ENCODE assay signal across 21 mouse cellular contexts in the genomic region with DNA sequence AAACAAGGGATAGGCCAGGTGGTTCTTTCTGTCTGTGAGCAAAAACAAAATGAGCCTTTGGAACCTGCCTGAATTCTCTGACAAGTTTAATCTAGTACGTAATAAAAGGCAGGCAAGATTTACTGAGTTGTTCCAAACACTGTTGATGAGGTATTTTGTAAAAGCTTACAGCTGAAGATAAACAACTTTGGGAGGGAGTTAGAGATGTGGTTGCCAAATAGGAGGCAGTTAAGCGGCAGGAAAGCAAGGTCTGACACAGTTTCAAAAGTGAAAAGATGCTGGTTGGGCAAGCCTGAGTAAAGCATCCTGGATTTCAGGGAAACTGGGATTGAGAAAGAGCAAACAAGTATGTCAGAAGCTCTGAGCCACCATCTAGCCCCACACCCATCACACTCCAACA. TPM values are rescaled to one million over a fixed set of nuclear protein-coding genes. Genes with fewer than 3 reads are reported as not detected.
A peak's percentile ranks its signal among the peaks of the same experiment; 100 is the strongest.
DNase-seq lines count a peak whose midpoint lies in the region; ATAC-seq and TF ChIP-seq lines count a peak whose summit lies in the region.
"Had no signal": no experiment of that assay in that cellular context is flagged by ENCODE, and none has a peak within 500 bp of the region (broad histone marks: within the 10 kb centered on the region; RNA-seq: fewer than 3 reads in every experiment).

No protein-coding gene starts in this region.

- DNase-seq in lung, embryonic 14.5 days = peak; percentile 70
- no peak for DNase-seq in lung, adult 2 months
- DNase-seq in lung, postnatal 0 days (ENCODE audit: low spot score) = peak; percentile 83
- peak; percentile 34 for DNase-seq in lung, postnatal 25 days (ENCODE audit: low spot score)
- DNase-seq in cerebellum, postnatal 36 days = no peak
- no peak for DNase-seq in urinary bladder, adult 18-20 months (ENCODE audit: low spot score in 2 of 2)
- DNase-seq in limb, embryonic 10.5 days (ENCODE audit: low spot score) = no peak
- DNase-seq: adrenal gland, adult 2 months; adrenal gland, postnatal 10 days; adrenal gland, postnatal 25 days; cerebellum, adult 11 months; cerebellum, adult 18-20 months; cerebellum, adult 8-10 months; cerebellum, adult 9-11 months; cerebellum, postnatal 14 days had no signal

- no peak for TF ChIP-seq CTCF in lung, embryonic 14.5 days (IDR thresholded peaks at IDR 0.05; ENCODE audit: low read depth)
- TF ChIP-seq CTCF in lung, adult 2 months (IDR thresholded peaks at IDR 0.05; ENCODE audit: insufficient read depth, low read length) = no peak
- no peak for TF ChIP-seq CTCF in lung, postnatal 0 days (IDR thresholded peaks at IDR 0.05)

- no peaks in the 10 kb centered on the region for H3K36me3 ChIP-seq in lung, embryonic 14.5 days (ENCODE audit: insufficient read depth)
- no peaks in the 10 kb centered on the region for H3K36me3 ChIP-seq in lung, embryonic 16.5 days (ENCODE audit: control insufficient read depth, insufficient read depth, low read length)
- H3K36me3 ChIP-seq in lung, postnatal 0 days (ENCODE audit: insufficient read depth, low read length) = no peaks in the 10 kb centered on the region
- no peaks in the 10 kb centered on the region for H3K36me3 ChIP-seq in limb, embryonic 10.5 days
- H3K36me3 ChIP-seq: embryonic facial prominence, embryonic 10.5 days; embryonic facial prominence, embryonic 12.5 days; forebrain, embryonic 15.5 days had no signal

- no peak overlapping the region for H3K9ac ChIP-seq in lung, embryonic 14.5 days
- no peak overlapping the region for H3K9ac ChIP-seq in lung, embryonic 16.5 days (ENCODE audit: low read length)
- H3K9ac ChIP-seq in lung, postnatal 0 days (replicated peaks; ENCODE audit: low read depth) = no peak overlapping the region
- H3K9ac ChIP-seq: embryonic facial prominence, embryonic 12.5 days; forebrain, embryonic 13.5 days; forebrain, embryonic 15.5 days had no signal

- peak; percentile 69 for TF ChIP-seq EP300 in lung, postnatal 0 days (IDR thresholded peaks at IDR 0.05)

- H3K4me2 ChIP-seq in lung, embryonic 14.5 days = no peak overlapping the region
- H3K4me2 ChIP-seq in lung, embryonic 16.5 days (ENCODE audit: low read depth, low read length) = no peak overlapping the region
- no peak overlapping the region for H3K4me2 ChIP-seq in lung, postnatal 0 days (replicated peaks; ENCODE audit: low read depth, low read length)
- H3K4me2 ChIP-seq: embryonic facial prominence, embryonic 12.5 days; forebrain, embryonic 13.5 days; forebrain, embryonic 15.5 days had no signal

- ATAC-seq in lung, embryonic 14.5 days (ENCODE audit: insufficient read depth) = peak; percentile 65; the same call in 1 of the 2 replicates
- peak; percentile 74 for ATAC-seq in lung, embryonic 16.5 days (ENCODE audit: low read depth)
- peak; percentile 73 for ATAC-seq in lung, postnatal 0 days
- ATAC-seq: forebrain, embryonic 13.5 days; forebrain, embryonic 15.5 days had no signal

- no peak overlapping the region for H3K27ac ChIP-seq in lung, embryonic 14.5 days (ENCODE audit: low read depth)
- H3K27ac ChIP-seq in lung, embryonic 16.5 days (ENCODE audit: low read length) = no peak overlapping the region
- H3K27ac ChIP-seq in lung, postnatal 0 days (ENCODE audit: low read length) = no peak overlapping the region
- H3K27ac ChIP-seq in limb, embryonic 10.5 days = no peak overlapping the region
- H3K27ac ChIP-seq: embryonic facial prominence, embryonic 10.5 days; embryonic facial prominence, embryonic 12.5 days; forebrain, embryonic 13.5 days; forebrain, embryonic 15.5 days had no signal

- H3K9me3 ChIP-seq in lung, embryonic 14.5 days (ENCODE audit: low read depth, low read length) = no peaks in the 10 kb centered on the region
- no peaks in the 10 kb centered on the region for H3K9me3 ChIP-seq in lung, embryonic 16.5 days (ENCODE audit: control insufficient read depth, low read length)
- H3K9me3 ChIP-seq in lung, postnatal 0 days (ENCODE audit: low read length) = no peaks in the 10 kb centered on the region
- H3K9me3 ChIP-seq in limb, embryonic 10.5 days (replicated peaks) = no peaks in the 10 kb centered on the region
- H3K9me3 ChIP-seq: embryonic facial prominence, embryonic 10.5 days; embryonic facial prominence, embryonic 12.5 days; forebrain, embryonic 13.5 days; forebrain, embryonic 15.5 days had no signal

- no peaks in the 10 kb centered on the region for H3K27me3 ChIP-seq in lung, embryonic 14.5 days (ENCODE audit: insufficient read depth, low read length)
- no peaks in the 10 kb centered on the region for H3K27me3 ChIP-seq in lung, embryonic 16.5 days (ENCODE audit: control insufficient read depth, insufficient read depth, low read depth, low read length)
- no peaks in the 10 kb centered on the region for H3K27me3 ChIP-seq in lung, postnatal 0 days (replicated peaks; ENCODE audit: insufficient read depth, low read length)
- H3K27me3 ChIP-seq in limb, embryonic 10.5 days (ENCODE audit: low read depth, poor library complexity, severe bottlenecking) = no peaks in the 10 kb centered on the region
- H3K27me3 ChIP-seq: embryonic facial prominence, embryonic 12.5 days; forebrain, embryonic 13.5 days; forebrain, embryonic 15.5 days had no signal

- no peaks in the 10 kb centered on the region for H3K4me1 ChIP-seq in lung, embryonic 14.5 days (ENCODE audit: insufficient read depth)
- H3K4me1 ChIP-seq in lung, adult 2 months (ENCODE audit: control insufficient read depth, insufficient read depth, low read length) = peaks cover 2% of the 10 kb centered on the region; the same call in 1 of the 2 replicates
- no peaks in the 10 kb centered on the region for H3K4me1 ChIP-seq in lung, embryonic 16.5 days (replicated peaks; ENCODE audit: control insufficient read depth, insufficient read depth, low read length)
- H3K4me1 ChIP-seq in lung, postnatal 0 days (ENCODE audit: insufficient read depth, low read depth, low read length) = no peaks in the 10 kb centered on the region
- no peaks in the 10 kb centered on the region for H3K4me1 ChIP-seq in limb, embryonic 10.5 days
- H3K4me1 ChIP-seq: embryonic facial prominence, embryonic 10.5 days; embryonic facial prominence, embryonic 12.5 days; forebrain, embryonic 13.5 days; forebrain, embryonic 15.5 days had no signal

- TF ChIP-seq POLR2A in lung, adult 2 months (IDR thresholded peaks at IDR 0.05; ENCODE audit: borderline replicate concordance, extremely low read depth, low read depth, low read length) = no peak

- H3K4me3 ChIP-seq in lung, embryonic 14.5 days (ENCODE audit: low read depth, low read length) = no peak overlapping the region
- H3K4me3 ChIP-seq in lung, adult 2 months (replicated peaks; ENCODE audit: extremely low read depth, low read depth, low read length) = no peak overlapping the region
- no peak overlapping the region for H3K4me3 ChIP-seq in lung, embryonic 16.5 days (ENCODE audit: low read length)
- no peak overlapping the region for H3K4me3 ChIP-seq in lung, postnatal 0 days (ENCODE audit: low read depth, low read length)
- H3K4me3 ChIP-seq in limb, embryonic 10.5 days = no peak overlapping the region
- H3K4me3 ChIP-seq: embryonic facial prominence, embryonic 10.5 days; embryonic facial prominence, embryonic 12.5 days; forebrain, embryonic 13.5 days; forebrain, embryonic 15.5 days had no signal

- WGBS in lung, embryonic 14.5 days = 33% methylated on average over 2 of the region's 2 CpGs
- WGBS in lung, adult 2 months = 48% methylated on average over 2 of the region's 2 CpGs
- whole genome bisulfite sequencing in lung, embryonic 16.5 days = 46% methylated on average over 2 of the region's 2 CpGs
- 50% methylated on average over 2 of the region's 2 CpGs for WGBS in lung, postnatal 0 days
- WGBS in limb, embryonic 10.5 days = 70% methylated on average over 2 of the region's 2 CpGs

RNA-seq across cellular contexts. Expression of gene Astn2, which starts 59.8 kb away (rescaled TPM):
- polyA plus RNA-seq in lung, embryonic 14.5 days (2014; fragmentation: Nextera tagmentation; extraction: Ambion mirVana) = 1.1 and 1.2 TPM in 2 replicates
- polyA plus RNA-seq in lung, adult 2 months (2012; rRNA removed) = 9.0 and 10.7 TPM in 2 replicates
- polyA plus RNA-seq in lung, embryonic 16.5 days (2015; fragmentation: Nextera tagmentation; extraction: Ambion mirVana) = 0.08 and 0.36 TPM in 2 replicates
- 0.67 and 0.69 TPM in 2 replicates for polyA plus RNA-seq in lung, postnatal 0 days (2015; fragmentation: Nextera tagmentation; extraction: Ambion mirVana)
- 0.29 and 0.66 TPM in 2 replicates for polyA plus RNA-seq in limb, embryonic 10.5 days (2016; fragmentation: Nextera tagmentation; extraction: Ambion mirVana)
- polyA plus RNA-seq: C2C12 had no signal

Comparison
In these comparisons a context has a peak if more than half of its experiments do, and no peak if none do; other contexts are left out.
1. DNase-seq: peak in lung, embryonic 14.5 days (single experiment), lung, postnatal 0 days (single experiment) and lung, postnatal 25 days (single experiment); none in lung, adult 2 months (single experiment), cerebellum, postnatal 36 days (0 of 2), urinary bladder, adult 18-20 months (0 of 2) and limb, embryonic 10.5 days (single experiment).
2. Peak in every context shown above with its lines, with median percentiles within 50 percentile points of each other: ATAC-seq.